Mouse (Mus musculus) limb, embryonic 11.5 days (tissue): ENCODE data around the gene Olfr1223. TPM values are rescaled to one million over a fixed set of nuclear protein-coding genes. Genes with fewer than 3 reads are reported as not detected.
"Not testable (repeated sequence)": the region's sequence is repeated elsewhere in the genome, so short reads cannot be mapped to it uniquely, and the experiment has no call there.

Experiments used
- ATAC-seq: fragments of 200-750 bp; cut with Nextera tagmentation; 2 replicates; pipeline ENCODE4 v1.8.0; 2017; ENCODE audit warnings: low read depth; ENCODE audit not compliant: insufficient number of reproducible peaks, low FRiP score, low TSS enrichment
- DNase-seq: peaks from one replicate; pipeline ENCODE4 v3.0.0-alpha.2; 2015; ENCODE audit warnings: low spot score
- H3K27ac ChIP-seq: fragments of 300-500 bp; sonication (generic); replicated peaks from 2 replicates; pipeline ENCODE4 v1.5.1; 2014; ENCODE audit warnings: low read depth, mild to moderate bottlenecking, low read length
- H3K27me3 ChIP-seq: fragments of 300-500 bp; sonication (generic); 2 replicates; pipeline ENCODE4 v1.6.1; 2014; ENCODE audit warnings: mild to moderate bottlenecking, low read length, mixed read lengths; ENCODE audit not compliant: control insufficient read depth, insufficient read depth
- H3K36me3 ChIP-seq: fragments of 300-500 bp; sonication (generic); 2 replicates; pipeline ENCODE4 v1.6.1; 2014; ENCODE audit warnings: mild to moderate bottlenecking, low read length, moderate library complexity, mixed read lengths; ENCODE audit not compliant: control insufficient read depth, insufficient read depth
- H3K4me1 ChIP-seq: fragments of 300-500 bp; sonication (generic); 2 replicates; pipeline ENCODE4 v1.6.1; 2014; ENCODE audit warnings: low read length, mixed read lengths; ENCODE audit not compliant: control insufficient read depth, insufficient read depth
- H3K4me2 ChIP-seq: fragments of 300-500 bp; sonication (generic); 2 replicates; pipeline ENCODE4 v1.6.1; 2014; ENCODE audit warnings: low read depth, mild to moderate bottlenecking, moderate library complexity; ENCODE audit not compliant: severe bottlenecking
- H3K4me3 ChIP-seq: fragments of 300-500 bp; sonication (generic); 2 replicates; pipeline ENCODE4 v1.5.1; 2014; ENCODE audit warnings: low read depth, low read length
- H3K9ac ChIP-seq: fragments of 300-500 bp; sonication (generic); 2 replicates; pipeline ENCODE4 v1.6.1; 2014; ENCODE audit warnings: mild to moderate bottlenecking, low read length
- H3K9me3 ChIP-seq: fragments of 300-500 bp; sonication (generic); 2 replicates; pipeline ENCODE4 v1.6.1; 2016; ENCODE audit warnings: low read length; ENCODE audit not compliant: control insufficient read depth
- WGBS: fragments of 180-500 bp; shearing (Covaris S2); extraction: QIAGEN DNeasy Blood & Tissue Kit; methylation state at CpG from one replicate; pipeline ENCODE4 v1.1.7; 2014; 5-methylcytosine and 5-hydroxymethylcytosine counted together
- polyA plus RNA-seq: library from polyadenylated mRNA; unstranded; fragments of >200 nt; fragmentation: Nextera tagmentation; extraction: Ambion mirVana; gene quantifications from 2 replicates; pipeline ENCODE4 v1.2.1, GENCODE M21; 2014

Gene Olfr1223
- polyA plus RNA-seq, result not detected in 2 replicates

DNA sequence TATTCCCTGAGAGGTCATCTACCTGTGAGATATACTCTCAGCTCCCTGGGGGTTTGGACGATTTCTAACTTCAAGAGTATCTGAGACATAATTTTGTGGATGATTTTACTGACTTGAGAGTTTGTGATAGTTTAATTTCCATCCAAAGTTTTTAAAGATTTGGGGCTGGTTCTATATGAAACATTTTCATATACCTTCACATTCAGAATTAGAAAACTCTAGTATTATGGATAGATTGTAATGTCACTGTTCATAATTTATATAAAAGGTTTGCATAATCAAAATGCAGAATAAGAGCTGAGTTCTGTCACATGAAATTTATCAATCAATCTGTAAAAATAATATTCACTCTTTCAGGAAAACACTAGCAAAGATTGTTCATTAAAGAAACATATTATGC is at the start of gene Olfr1223:
TSS of gene Olfr1223 (minus strand) at position 101 of the 400 bp plus-strand sequence.
- WGBS, result 76% methylated on average over 1 of the region's 1 CpGs

GRCm38 (mm10) chr2:89199948-89200347 is 48.6 kb upstream of the Olfr1223 start, which contains the start of gene Olfr1226:
TSS of gene Olfr1226 (minus strand) at chr2:89200048.
- WGBS, result 75% methylated on average over 2 of the region's 2 CpGs

More for the DNA sequence above, at the start of gene Olfr1223:
- ATAC-seq, result no peak
- H3K27me3 ChIP-seq, result no peaks in the 10 kb centered on the region
- no peak within 1 kb of the TSS for H3K27ac ChIP-seq
- H3K4me3 ChIP-seq, result no peak within 1 kb of the TSS
- H3K36me3 ChIP-seq, result no peaks in the 10 kb centered on the region
- H3K4me1 ChIP-seq, result no peaks in the 10 kb centered on the region
- DNase-seq, result no peak
- no peaks in the 10 kb centered on the region for H3K9me3 ChIP-seq
- H3K4me2 ChIP-seq, result no peak within 1 kb of the TSS
- H3K9ac ChIP-seq, result no peak within 1 kb of the TSS

GRCm38 (mm10) chr2:89196325-89196982 is 45.1 kb upstream of the Olfr1223 start:
- Histone ChIP-seq H3K4me3 (no peak overlapping the region), H3K4me1 (no peaks in the 10 kb centered on the region), H3K4me2 (no peak overlapping the region), H3K27ac (no peak overlapping the region), H3K27me3 (no peaks in the 10 kb centered on the region), H3K36me3 (no peaks in the 10 kb centered on the region), H3K9me3 (no peaks in the 10 kb centered on the region), H3K9ac (no peak overlapping the region)
- ATAC-seq (no peak), DNase-seq (no peak)
- WGBS, result 83% methylated on average over 3 of the region's 3 CpGs

More at GRCm38 (mm10) chr2:89199948-89200347, 48.6 kb upstream of the Olfr1223 start, which contains the start of gene Olfr1226:
- Histone ChIP-seq H3K27ac (no peak within 1 kb of the TSS), H3K36me3 (no peaks in the 10 kb centered on the region), H3K4me3 (no peak within 1 kb of the TSS), H3K9ac (no peak within 1 kb of the TSS), H3K27me3 (no peaks in the 10 kb centered on the region), H3K4me1 (no peaks in the 10 kb centered on the region), H3K9me3 (no peaks in the 10 kb centered on the region), H3K4me2 (no peak within 1 kb of the TSS)
- ATAC-seq (no peak), DNase-seq (no peak)

- Histone ChIP-seq H3K4me3 (no peak within 1 kb of the TSS), H3K36me3 (no peaks in the 10 kb centered on the region), H3K4me2 (no peak within 1 kb of the TSS), H3K27ac (no peak within 1 kb of the TSS), H3K9me3 (no peaks in the 10 kb centered on the region), H3K9ac (no peak within 1 kb of the TSS), H3K27me3 (no peaks in the 10 kb centered on the region), H3K4me1 (no peaks in the 10 kb centered on the region)
- DNase-seq, result no peak
- no peak for ATAC-seq
- WGBS, result 90% methylated on average over 1 of the region's 1 CpGs
These were observed 23.2 kb upstream of the Olfr1223 start, which contains the start of gene Olfr1225 for GRCm38 (mm10) chr2:89174569-89174968. TSS of gene Olfr1225 (minus strand) at chr2:89174669.

DNA sequence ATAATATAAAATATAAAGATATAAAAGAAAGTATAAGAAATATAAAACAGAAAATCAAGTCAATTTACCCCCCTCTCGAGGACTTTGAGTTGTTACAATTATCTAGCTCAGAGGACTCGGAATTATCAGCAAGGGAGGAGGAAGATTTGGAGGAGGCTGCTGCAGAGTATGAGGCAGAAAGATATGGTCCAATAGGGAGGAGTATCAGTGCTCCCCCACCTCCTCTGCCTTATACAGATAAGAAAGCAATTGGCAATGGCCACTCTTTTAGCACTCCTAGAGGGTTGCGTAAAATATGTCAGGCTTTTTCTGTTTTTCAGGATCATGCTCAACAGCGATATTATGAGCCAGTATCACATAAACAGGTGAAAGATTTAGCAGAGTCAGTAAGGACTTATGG is 13.4 kb upstream of the Olfr1223 start:
- not testable (repeated sequence) for DNase-seq, H3K4me2 ChIP-seq, H3K9ac ChIP-seq, H3K27me3 ChIP-seq, H3K4me3 ChIP-seq, H3K27ac ChIP-seq, ATAC-seq, H3K9me3 ChIP-seq, H3K4me1 ChIP-seq, H3K36me3 ChIP-seq
- 95% methylated on average over 4 of the region's 4 CpGs for WGBS

- H3K4me1 ChIP-seq, H3K4me2 ChIP-seq, H3K4me3 ChIP-seq, H3K9me3 ChIP-seq, DNase-seq, ATAC-seq, H3K27me3 ChIP-seq, H3K27ac ChIP-seq, H3K9ac ChIP-seq, H3K36me3 ChIP-seq: not testable (repeated sequence)
- 94% methylated on average over 8 of the region's 8 CpGs for WGBS
These were observed 12.6 kb upstream of the Olfr1223 start, which contains the start of gene Olfr1224-ps1 for GRCm38 (mm10) chr2:89163991-89164390. TSS of gene Olfr1224-ps1 (minus strand) at chr2:89164091.

- no peaks in the 10 kb centered on the region for H3K9me3 ChIP-seq
- H3K4me1 ChIP-seq, result no peaks in the 10 kb centered on the region
- no peak for ATAC-seq
- no peak for DNase-seq
- no peak within 1 kb of the TSS for H3K4me2 ChIP-seq
- WGBS, result 87% methylated on average over 3 of the region's 3 CpGs
- no peak within 1 kb of the TSS for H3K9ac ChIP-seq
- no peak within 1 kb of the TSS for H3K27ac ChIP-seq
- no peaks in the 10 kb centered on the region for H3K27me3 ChIP-seq
- H3K36me3 ChIP-seq, result no peaks in the 10 kb centered on the region
- no peak within 1 kb of the TSS for H3K4me3 ChIP-seq
These were observed 18.4 kb downstream of the Olfr1223 start, which contains the start of gene Olfr1222 for GRCm38 (mm10) chr2:89132954-89133353. TSS of gene Olfr1222 (minus strand) at chr2:89133054.

- no peaks in the 10 kb centered on the region for H3K36me3 ChIP-seq
- no peak within 1 kb of the TSS for H3K4me2 ChIP-seq
- ATAC-seq, result no peak
- H3K4me1 ChIP-seq, result no peaks in the 10 kb centered on the region
- H3K4me3 ChIP-seq, result no peak within 1 kb of the TSS
- no peak within 1 kb of the TSS for H3K9ac ChIP-seq
- no peak for DNase-seq
- no peaks in the 10 kb centered on the region for H3K27me3 ChIP-seq
- H3K9me3 ChIP-seq, result no peaks in the 10 kb centered on the region
- H3K27ac ChIP-seq, result no peak within 1 kb of the TSS
- WGBS, result 86% methylated on average over 2 of the region's 2 CpGs
These were observed 34.2 kb downstream of the Olfr1223 start, which contains the start of gene Olfr1221 for GRCm38 (mm10) chr2:89117183-89117582. TSS of gene Olfr1221 (minus strand) at chr2:89117283.
